Mouse (Mus musculus): ENCODE data around the gene Gns.

DNA sequence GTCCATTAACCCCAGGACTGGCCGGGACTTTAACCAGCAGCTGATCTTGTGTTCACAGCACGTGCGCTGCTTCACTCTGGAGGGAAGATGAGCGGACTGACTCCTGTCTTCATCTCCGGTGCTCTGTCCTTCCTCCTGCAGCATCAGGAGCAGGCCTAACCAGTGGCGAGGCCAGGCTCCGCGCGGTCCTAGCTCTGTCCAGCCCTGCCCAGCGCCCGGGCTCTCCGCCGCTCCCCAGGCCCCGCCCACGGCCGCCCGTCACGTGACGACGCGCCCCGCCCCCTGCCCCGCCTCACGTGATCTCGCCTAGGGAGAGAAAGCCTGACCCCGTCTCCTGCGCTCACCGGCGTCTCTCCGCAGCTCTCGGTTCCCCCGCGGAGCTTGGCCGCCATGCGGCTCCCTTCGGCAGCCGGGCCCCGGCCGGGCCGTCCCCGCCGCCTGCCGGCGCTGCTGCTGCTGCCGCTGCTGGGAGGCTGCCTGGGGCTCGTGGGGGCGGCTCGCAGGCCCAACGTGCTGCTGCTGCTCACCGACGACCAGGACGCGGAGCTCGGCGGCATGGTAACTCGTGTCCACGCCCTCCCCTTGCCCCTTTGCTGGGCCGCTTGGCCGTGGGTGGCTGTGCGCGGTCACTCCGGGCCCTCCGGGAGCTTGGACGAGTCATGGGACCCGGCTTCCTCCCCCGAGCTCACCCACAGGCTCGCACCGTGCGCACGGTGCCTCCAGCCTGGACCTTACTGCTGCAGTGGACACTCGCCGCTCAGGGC is at the start of gene Gns:
- TF ChIP-seq ZC3H11A (IDR thresholded peaks at IDR 0.05; ENCODE audit: borderline replicate concordance, low read depth, low read length) (no peak), MAFK (IDR thresholded peaks at IDR 0.05; ENCODE audit: insufficient read depth, low read depth, low read length) (no peak)
